Mouse (Mus musculus): ENCODE data around the gene B9d1.

B9d1 gene

GRCm38 (mm10) chr11:61489874-61490273 lies 15.1 kb upstream of the B9d1 start:
- DNase-seq: no peak

- no peak for DNase-seq
Observed at GRCm38 (mm10) chr11:61490944-61491520, 13.9 kb upstream of the B9d1 start.

- DNase-seq: no peak
Observed at GRCm38 (mm10) chr11:61492749-61493401, 12.1 kb upstream of the B9d1 start.

GRCm38 (mm10) chr11:61493525-61494128 lies 11.3 kb upstream of the B9d1 start:
- peak in 1 of 2 experiments; percentile 42 for DNase-seq

- DNase-seq: peak; percentile 93 to 95
Observed at GRCm38 (mm10) chr11:61494129-61494997, 10.6 kb upstream of the B9d1 start, which contains the start of gene Mapk7. Gene Mapk7, minus strand, starts transcription at chr11:61494406.

- DNase-seq: no peak
Observed at GRCm38 (mm10) chr11:61495528-61495927, 9.4 kb upstream of the B9d1 start.

GRCm38 (mm10) chr11:61497490-61497889 lies 7.5 kb upstream of the B9d1 start:
- DNase-seq: no peak

- no peak for DNase-seq
Observed at GRCm38 (mm10) chr11:61498736-61499504, 6.0 kb upstream of the B9d1 start.

- DNase-seq: no peak
Observed at GRCm38 (mm10) chr11:61503933-61504332, 1.0 kb upstream of the B9d1 start.

GRCm38 (mm10) chr11:61514953-61515352 lies 10.0 kb downstream of the B9d1 start:
- no peak for DNase-seq

- no peak for DNase-seq
Observed at GRCm38 (mm10) chr11:61517971-61518370, 13.0 kb downstream of the B9d1 start.

GRCm38 (mm10) chr11:61518871-61519270 lies 13.9 kb downstream of the B9d1 start:
- DNase-seq: no peak

GRCm38 (mm10) chr11:61519484-61520107 lies 14.7 kb downstream of the B9d1 start:
- DNase-seq: no peak

- DNase-seq: no peak
Observed at GRCm38 (mm10) chr11:61526872-61527271, 21.9 kb downstream of the B9d1 start.

GRCm38 (mm10) chr11:61529268-61529713 lies 24.3 kb downstream of the B9d1 start:
- no peak for DNase-seq

- no peak for DNase-seq
Observed at GRCm38 (mm10) chr11:61532820-61533219, 27.9 kb downstream of the B9d1 start.

GRCm38 (mm10) chr11:61533571-61533970 lies 28.6 kb downstream of the B9d1 start:
- no peak for DNase-seq

- DNase-seq: no peak
Observed at GRCm38 (mm10) chr11:61535530-61535929, 30.6 kb downstream of the B9d1 start.

GRCm38 (mm10) chr11:61536952-61537351 lies 32.0 kb downstream of the B9d1 start:
- DNase-seq: no peak

- DNase-seq: no peak
Observed at GRCm38 (mm10) chr11:61537362-61537761, 32.4 kb downstream of the B9d1 start.

- DNase-seq: no peak
Observed at GRCm38 (mm10) chr11:61540642-61541041, 35.7 kb downstream of the B9d1 start.

GRCm38 (mm10) chr11:61541106-61541505 lies 36.2 kb downstream of the B9d1 start:
- DNase-seq: no peak
